Mouse (Mus musculus): ENCODE results near the gene Hcn3. TPM values are rescaled to one million over a fixed set of nuclear protein-coding genes. Genes with fewer than 3 reads are reported as not detected.
A peak's percentile ranks its signal among the peaks of the same experiment; 100 is the strongest.

Hcn3 gene
- total and polyA plus RNA-seq, 2 experiments from 2014 or later = 0.15 to 1.1 TPM

GRCm38 (mm10) chr3:89193853-89194252, 33.9 kb upstream of the Hcn3 start:
- H3K4me2 ChIP-seq (ENCODE audit: low read depth, low read length) = no peak overlapping the region
- H3K9ac ChIP-seq (replicated peaks; ENCODE audit: low read depth, low read length) = no peak overlapping the region
- TF ChIP-seq EP300 (IDR thresholded peaks at IDR 0.05; ENCODE audit: low read depth) = no peak
- TF ChIP-seq CTCF (IDR thresholded peaks at IDR 0.05; ENCODE audit: low read depth) = peak; percentile 40
- WGBS = 83% methylated on average over 2 of the region's 2 CpGs
- peaks cover 6% of the 10 kb centered on the region; the same call in 1 of the 2 replicates for H3K4me1 ChIP-seq (ENCODE audit: control insufficient read depth, insufficient read depth)
- ATAC-seq (ENCODE audit: insufficient read depth, low read depth) (no peak), DNase-seq (ENCODE audit: low spot score) (no peak)
- no peak overlapping the region for H3K27ac ChIP-seq (ENCODE audit: low read depth)
- no peaks in the 10 kb centered on the region for H3K36me3 ChIP-seq (replicated peaks; ENCODE audit: control insufficient read depth, insufficient read depth, low read length)
- H3K4me3 ChIP-seq (ENCODE audit: low read depth, low read length) = no peak overlapping the region
- no peaks in the 10 kb centered on the region for H3K27me3 ChIP-seq (ENCODE audit: control insufficient read depth, insufficient read depth, low read length)
- H3K9me3 ChIP-seq (replicated peaks; ENCODE audit: control insufficient read depth, low read length) = no peaks in the 10 kb centered on the region

DNA sequence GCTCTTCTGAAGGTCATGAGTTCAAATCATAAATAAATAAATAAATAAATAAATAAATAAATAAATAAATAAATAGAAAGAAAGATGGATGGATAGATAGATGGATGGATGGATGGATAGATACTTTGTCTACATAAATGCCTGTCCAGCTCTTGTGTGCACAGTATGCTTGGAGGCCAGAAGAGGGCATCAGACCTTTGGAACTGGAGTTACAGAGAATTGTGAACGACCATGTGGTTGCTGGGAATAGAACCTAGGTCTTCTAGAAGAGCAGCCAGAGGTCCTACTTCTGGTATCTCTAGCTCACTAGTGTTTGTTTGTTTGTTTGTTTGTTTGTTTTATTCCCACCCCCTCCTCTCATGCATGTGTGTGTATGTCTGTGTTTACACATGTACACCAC, 33.4 kb upstream of the Hcn3 start:
- ATAC-seq (ENCODE audit: insufficient read depth, low read depth) = no peak
- Histone ChIP-seq H3K4me3 (ENCODE audit: low read depth, low read length) (no peak overlapping the region), H3K36me3 (replicated peaks; ENCODE audit: control insufficient read depth, insufficient read depth, low read length) (no peaks in the 10 kb centered on the region), H3K4me2 (ENCODE audit: low read depth, low read length) (no peak overlapping the region), H3K9me3 (replicated peaks; ENCODE audit: control insufficient read depth, low read length) (no peaks in the 10 kb centered on the region), H3K27ac (ENCODE audit: low read depth) (no peak overlapping the region), H3K9ac (replicated peaks; ENCODE audit: low read depth, low read length) (no peak overlapping the region), H3K27me3 (ENCODE audit: control insufficient read depth, insufficient read depth, low read length) (no peaks in the 10 kb centered on the region), H3K4me1 (ENCODE audit: control insufficient read depth, insufficient read depth) (peaks cover 6% of the 10 kb centered on the region; the same call in 1 of the 2 replicates)
- no peak for TF ChIP-seq EP300 (IDR thresholded peaks at IDR 0.05; ENCODE audit: low read depth)
- 78% methylated on average over 1 of the region's 1 CpGs for WGBS
- DNase-seq (ENCODE audit: low spot score) = no peak

GRCm38 (mm10) chr3:89190436-89190835, 30.4 kb upstream of the Hcn3 start:
- ATAC-seq (ENCODE audit: insufficient read depth, low read depth) = no peak
- no peaks in the 10 kb centered on the region for H3K27me3 ChIP-seq (ENCODE audit: control insufficient read depth, insufficient read depth, low read length)
- H3K36me3 ChIP-seq (replicated peaks; ENCODE audit: control insufficient read depth, insufficient read depth, low read length) = no peaks in the 10 kb centered on the region
- no peak for DNase-seq (ENCODE audit: low spot score)
- H3K9me3 ChIP-seq (replicated peaks; ENCODE audit: control insufficient read depth, low read length) = no peaks in the 10 kb centered on the region
- H3K4me1 ChIP-seq (ENCODE audit: control insufficient read depth, insufficient read depth) = 0 out of 2 replicates have a peak, but pooled peaks cover under 1% of the 10 kb centered on the region
- H3K4me2 ChIP-seq (ENCODE audit: low read depth, low read length) = no peak overlapping the region
- no peak for TF ChIP-seq EP300 (IDR thresholded peaks at IDR 0.05; ENCODE audit: low read depth)
- no peak for TF ChIP-seq CTCF (IDR thresholded peaks at IDR 0.05; ENCODE audit: low read depth)
- H3K9ac ChIP-seq (replicated peaks; ENCODE audit: low read depth, low read length) = no peak overlapping the region
- H3K27ac ChIP-seq (ENCODE audit: low read depth) = peak overlapping the region; percentile 23; the same call in 1 of the 2 replicates
- no peak overlapping the region for H3K4me3 ChIP-seq (ENCODE audit: low read depth, low read length)
- WGBS = 66% methylated on average over 8 of the region's 8 CpGs

GRCm38 (mm10) chr3:89188478-89188875, 28.5 kb upstream of the Hcn3 start:
- WGBS = 71% methylated on average over 12 of the region's 12 CpGs

DNA sequence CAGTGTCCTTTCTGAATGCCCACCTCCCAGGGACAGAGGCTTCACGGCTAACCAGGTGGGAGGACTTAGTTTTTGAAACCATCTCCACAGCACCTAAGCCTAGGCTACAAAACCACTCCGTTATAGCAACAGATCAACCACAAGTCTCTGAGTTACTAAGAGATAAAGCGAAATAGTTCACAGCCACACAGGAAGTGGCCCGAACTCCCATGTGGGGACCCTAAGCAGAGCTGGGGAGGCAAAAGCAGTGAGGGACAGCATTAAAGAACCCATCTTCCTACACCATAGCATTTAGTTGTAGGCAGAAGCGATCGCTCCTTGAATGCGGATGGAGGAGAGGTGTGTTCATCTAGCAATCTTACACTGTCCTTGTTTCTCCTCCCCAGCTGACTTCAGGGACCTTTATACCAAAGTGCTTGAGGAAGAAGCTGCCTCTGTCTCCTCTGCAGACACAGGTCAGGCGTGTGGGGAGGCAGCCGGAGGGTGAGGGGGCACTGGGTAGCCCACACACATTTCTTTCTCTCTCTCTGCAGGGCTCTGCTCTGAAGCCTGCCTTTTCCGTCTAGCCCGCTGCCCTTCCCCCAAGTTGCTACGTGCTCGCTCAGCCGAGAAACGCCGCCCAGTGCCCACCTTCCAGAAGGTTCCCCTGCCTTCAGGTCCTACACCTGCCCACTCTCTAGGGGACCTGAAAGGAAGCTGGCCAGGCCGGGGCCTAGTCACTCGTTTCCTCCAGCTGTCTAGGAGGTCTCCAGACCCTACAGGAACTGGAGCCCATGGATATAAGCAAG, 27.9 kb upstream of the Hcn3 start:
- Histone ChIP-seq H3K9ac (replicated peaks; ENCODE audit: low read depth, low read length) (no peak overlapping the region; the same call in 1 of the 2 replicates), H3K4me1 (ENCODE audit: control insufficient read depth, insufficient read depth) (peaks cover 8% of the 10 kb centered on the region; the same call in 1 of the 2 replicates), H3K36me3 (replicated peaks; ENCODE audit: control insufficient read depth, insufficient read depth, low read length) (no peaks in the 10 kb centered on the region), H3K27me3 (ENCODE audit: control insufficient read depth, insufficient read depth, low read length) (no peaks in the 10 kb centered on the region), H3K9me3 (replicated peaks; ENCODE audit: control insufficient read depth, low read length) (no peaks in the 10 kb centered on the region), H3K27ac (ENCODE audit: low read depth) (peak overlapping the region; percentile 13; the same call in 1 of the 2 replicates), H3K4me3 (ENCODE audit: low read depth, low read length) (peak overlapping the region; percentile 1; the same call in 1 of the 2 replicates), H3K4me2 (ENCODE audit: low read depth, low read length) (peak overlapping the region; percentile 32; the same call in 1 of the 2 replicates)
- WGBS = 75% methylated on average over 18 of the region's 18 CpGs
- TF ChIP-seq CTCF (IDR thresholded peaks at IDR 0.05; ENCODE audit: low read depth) (no peak), EP300 (IDR thresholded peaks at IDR 0.05; ENCODE audit: low read depth) (no peak)
- ATAC-seq (ENCODE audit: insufficient read depth, low read depth) (no peak), DNase-seq (ENCODE audit: low spot score) (no peak)

More at GRCm38 (mm10) chr3:89188478-89188875, 28.5 kb upstream of the Hcn3 start:
- DNase-seq (ENCODE audit: low spot score) (no peak), ATAC-seq (ENCODE audit: insufficient read depth, low read depth) (no peak)
- Histone ChIP-seq H3K9me3 (replicated peaks; ENCODE audit: control insufficient read depth, low read length) (no peaks in the 10 kb centered on the region), H3K9ac (replicated peaks; ENCODE audit: low read depth, low read length) (no peak overlapping the region; the same call in 1 of the 2 replicates), H3K4me2 (ENCODE audit: low read depth, low read length) (peak overlapping the region; percentile 17; the same call in 1 of the 2 replicates), H3K27ac (ENCODE audit: low read depth) (no peak overlapping the region), H3K27me3 (ENCODE audit: control insufficient read depth, insufficient read depth, low read length) (no peaks in the 10 kb centered on the region), H3K4me1 (ENCODE audit: control insufficient read depth, insufficient read depth) (peaks cover 5% of the 10 kb centered on the region; the same call in 1 of the 2 replicates), H3K36me3 (replicated peaks; ENCODE audit: control insufficient read depth, insufficient read depth, low read length) (no peaks in the 10 kb centered on the region), H3K4me3 (ENCODE audit: low read depth, low read length) (no peak overlapping the region; the same call in 1 of the 2 replicates)
- TF ChIP-seq EP300 (IDR thresholded peaks at IDR 0.05; ENCODE audit: low read depth) (no peak), CTCF (IDR thresholded peaks at IDR 0.05; ENCODE audit: low read depth) (no peak)

Data from heart, postnatal 0 days (tissue).